Mouse (Mus musculus): Measurements from ENCODE around the gene Ank. TPM values are rescaled to one million over a fixed set of nuclear protein-coding genes. Genes with fewer than 3 reads are reported as not detected.

Ank gene
- polyA plus RNA-seq, 1 experiment from 2014 or later = 9.2 TPM

GRCm38 (mm10) chr15:27496596-27497299 lies 30.3 kb downstream of the Ank start:
- peak; percentile 42; the same call in 1 of the 2 replicates for ATAC-seq (ENCODE audit: insufficient read depth)
- no peak for TF ChIP-seq CTCF (IDR thresholded peaks at IDR 0.05; ENCODE audit: low read depth)

DNA sequence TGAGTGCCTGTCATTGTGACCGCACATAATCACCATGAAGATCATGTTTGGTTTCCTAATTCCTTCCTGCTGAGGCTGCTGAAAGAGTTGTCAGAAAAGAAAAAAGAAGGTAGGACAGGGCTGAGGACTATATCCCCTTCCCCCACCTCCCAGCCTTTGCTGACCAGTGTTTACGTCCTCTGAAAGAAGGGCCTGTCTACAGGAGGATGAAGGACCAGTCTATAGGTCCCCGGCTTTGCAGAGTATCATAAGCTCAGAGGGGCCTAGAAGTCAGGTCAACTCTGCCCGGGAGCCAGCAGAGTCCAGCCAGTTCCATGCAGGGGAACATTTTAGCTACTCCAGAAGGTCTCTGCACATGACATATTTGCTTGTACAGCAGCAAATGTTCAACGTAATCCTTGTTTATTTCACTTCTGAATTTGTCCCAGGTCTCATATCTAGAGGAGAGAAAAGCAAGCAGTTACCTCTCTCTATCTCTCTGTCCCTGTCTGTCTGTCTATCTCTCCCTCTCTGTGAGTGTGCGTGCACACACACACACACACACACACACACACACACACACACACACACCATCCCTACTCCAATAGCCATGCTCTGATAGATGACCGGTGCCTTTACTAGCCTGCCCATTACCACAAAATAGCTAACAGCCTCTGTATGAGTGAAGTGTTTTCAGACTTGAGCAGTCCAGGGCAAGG lies 31.0 kb downstream of the Ank start:
- H3K4me3 ChIP-seq (ENCODE audit: low read depth, low read length) = no peak overlapping the region
- H3K27me3 ChIP-seq (ENCODE audit: insufficient read depth, low read length) = no peaks in the 10 kb centered on the region
- H3K4me2 ChIP-seq = no peak overlapping the region
- H3K4me1 ChIP-seq (ENCODE audit: insufficient read depth) = peaks cover 8% of the 10 kb centered on the region; the same call in 1 of the 2 replicates
- 69% methylated on average over 7 of the region's 7 CpGs for WGBS
- H3K36me3 ChIP-seq (ENCODE audit: insufficient read depth) = no peaks in the 10 kb centered on the region
- ATAC-seq (ENCODE audit: insufficient read depth) (no peak), DNase-seq (no peak)
- TF ChIP-seq CTCF (IDR thresholded peaks at IDR 0.05; ENCODE audit: low read depth) = no peak
- no peak overlapping the region; the same call in 1 of the 2 replicates for H3K27ac ChIP-seq (ENCODE audit: low read depth)
- no peak overlapping the region for H3K9ac ChIP-seq
- no peaks in the 10 kb centered on the region for H3K9me3 ChIP-seq (ENCODE audit: low read depth, low read length)

More at GRCm38 (mm10) chr15:27496596-27497299, 30.3 kb downstream of the Ank start:
- Histone ChIP-seq H3K9ac (no peak overlapping the region), H3K4me1 (ENCODE audit: insufficient read depth) (peaks cover 5% of the 10 kb centered on the region; the same call in 1 of the 2 replicates), H3K36me3 (ENCODE audit: insufficient read depth) (no peaks in the 10 kb centered on the region), H3K9me3 (ENCODE audit: low read depth, low read length) (no peaks in the 10 kb centered on the region), H3K27me3 (ENCODE audit: insufficient read depth, low read length) (no peaks in the 10 kb centered on the region), H3K27ac (ENCODE audit: low read depth) (no peak overlapping the region; the same call in 1 of the 2 replicates), H3K4me2 (no peak overlapping the region), H3K4me3 (ENCODE audit: low read depth, low read length) (no peak overlapping the region)
- 75% methylated on average over 11 of the region's 11 CpGs for WGBS
- DNase-seq = no peak

- Histone ChIP-seq H3K4me2 (no peak overlapping the region), H3K9ac (no peak overlapping the region), H3K27me3 (ENCODE audit: insufficient read depth, low read length) (no peaks in the 10 kb centered on the region), H3K9me3 (ENCODE audit: low read depth, low read length) (no peaks in the 10 kb centered on the region), H3K4me3 (ENCODE audit: low read depth, low read length) (no peak overlapping the region), H3K27ac (ENCODE audit: low read depth) (no peak overlapping the region), H3K36me3 (ENCODE audit: insufficient read depth) (no peaks in the 10 kb centered on the region), H3K4me1 (ENCODE audit: insufficient read depth) (peaks cover 9% of the 10 kb centered on the region; the same call in 1 of the 2 replicates)
- 84% methylated on average over 5 of the region's 5 CpGs for WGBS
- ATAC-seq (ENCODE audit: insufficient read depth) (no peak), DNase-seq (no peak)
- no peak for TF ChIP-seq CTCF (IDR thresholded peaks at IDR 0.05; ENCODE audit: low read depth)
These were observed 31.6 kb downstream of the Ank start for GRCm38 (mm10) chr15:27498078-27498477.

DNA sequence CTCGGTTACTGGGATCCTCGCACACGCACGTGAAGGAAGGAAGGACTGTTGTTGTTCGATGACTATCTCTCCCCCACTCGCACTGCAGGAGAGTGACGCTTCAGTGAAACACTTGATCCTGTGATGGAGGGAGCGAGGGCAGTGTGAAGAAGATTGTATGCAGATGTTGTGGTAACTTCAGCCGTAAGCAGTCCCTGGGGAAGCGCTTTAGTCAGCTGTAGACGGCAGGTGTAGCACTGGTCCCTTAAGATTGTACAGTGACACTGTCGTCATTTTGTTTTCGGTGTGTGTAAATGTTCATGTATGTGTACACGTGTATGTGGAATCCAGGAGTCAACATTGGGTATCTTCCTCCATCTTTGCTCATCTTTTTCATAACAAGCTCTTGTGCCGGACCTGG lies 33.9 kb downstream of the Ank start:
- Histone ChIP-seq H3K4me2 (no peak overlapping the region), H3K4me3 (ENCODE audit: low read depth, low read length) (no peak overlapping the region), H3K9me3 (ENCODE audit: low read depth, low read length) (no peaks in the 10 kb centered on the region), H3K4me1 (ENCODE audit: insufficient read depth) (peaks cover 12% of the 10 kb centered on the region; the same call in 1 of the 2 replicates), H3K36me3 (ENCODE audit: insufficient read depth) (no peaks in the 10 kb centered on the region), H3K9ac (no peak overlapping the region), H3K27me3 (ENCODE audit: insufficient read depth, low read length) (no peaks in the 10 kb centered on the region), H3K27ac (ENCODE audit: low read depth) (no peak overlapping the region)
- DNase-seq (no peak), ATAC-seq (ENCODE audit: insufficient read depth) (no peak)
- TF ChIP-seq CTCF (IDR thresholded peaks at IDR 0.05; ENCODE audit: low read depth) = no peak
- WGBS = 79% methylated on average over 15 of the region's 15 CpGs

- Histone ChIP-seq H3K4me2 (no peak overlapping the region), H3K36me3 (ENCODE audit: insufficient read depth) (no peaks in the 10 kb centered on the region), H3K4me3 (ENCODE audit: low read depth, low read length) (no peak overlapping the region), H3K4me1 (ENCODE audit: insufficient read depth) (peaks cover 12% of the 10 kb centered on the region; the same call in 1 of the 2 replicates), H3K27ac (ENCODE audit: low read depth) (no peak overlapping the region), H3K27me3 (ENCODE audit: insufficient read depth, low read length) (no peaks in the 10 kb centered on the region), H3K9me3 (ENCODE audit: low read depth, low read length) (no peaks in the 10 kb centered on the region), H3K9ac (no peak overlapping the region)
- 74% methylated on average over 13 of the region's 13 CpGs for WGBS
- DNase-seq (no peak), ATAC-seq (ENCODE audit: insufficient read depth) (no peak)
- no peak for TF ChIP-seq CTCF (IDR thresholded peaks at IDR 0.05; ENCODE audit: low read depth)
These were observed 35.9 kb downstream of the Ank start for GRCm38 (mm10) chr15:27502338-27502737.

DNA sequence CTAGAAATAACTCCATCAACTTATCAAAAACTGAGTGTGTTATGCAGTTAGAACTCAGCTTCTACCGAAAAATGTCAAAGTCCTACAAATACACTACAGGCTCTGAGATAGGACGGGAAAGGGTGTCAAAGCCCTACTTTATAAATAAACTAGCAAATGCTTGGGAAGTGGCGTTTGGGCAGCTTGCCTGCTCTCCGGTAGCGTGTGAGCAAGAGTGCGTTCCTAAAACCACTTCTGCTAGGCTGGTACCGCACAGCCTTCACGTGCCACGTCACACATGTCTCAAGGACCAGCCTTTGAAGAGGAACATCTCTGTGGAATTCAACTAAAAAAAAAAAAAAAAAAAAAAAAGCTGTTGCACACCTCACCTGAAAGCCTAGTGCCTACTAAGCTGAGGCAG lies 36.7 kb downstream of the Ank start:
- Histone ChIP-seq H3K9ac (no peak overlapping the region), H3K36me3 (ENCODE audit: insufficient read depth) (no peaks in the 10 kb centered on the region), H3K27me3 (ENCODE audit: insufficient read depth, low read length) (no peaks in the 10 kb centered on the region), H3K4me2 (no peak overlapping the region), H3K4me3 (ENCODE audit: low read depth, low read length) (no peak overlapping the region), H3K9me3 (ENCODE audit: low read depth, low read length) (no peaks in the 10 kb centered on the region), H3K4me1 (ENCODE audit: insufficient read depth) (peaks cover 12% of the 10 kb centered on the region; the same call in 1 of the 2 replicates), H3K27ac (ENCODE audit: low read depth) (no peak overlapping the region)
- DNase-seq = peak; percentile 53
- TF ChIP-seq CTCF (IDR thresholded peaks at IDR 0.05; ENCODE audit: low read depth) = no peak
- WGBS = 28% methylated on average over 9 of the region's 9 CpGs
- ATAC-seq (ENCODE audit: insufficient read depth) = no peak
